Mouse (Mus musculus) MEL (cell line): Measurements from ENCODE around the gene Sat2. TPM values are rescaled to one million over a fixed set of nuclear protein-coding genes. Genes with fewer than 3 reads are reported as not detected.
A peak's percentile ranks its signal among the peaks of the same experiment; 100 is the strongest.

Experiments
- DNase-seq: peaks from one replicate; pipeline ENCODE4 v3.0.0; 2011; ENCODE audit warnings: low read depth, low spot score
- H3K27ac ChIP-seq: 2 replicates; pipeline ENCODE4 v1.5.1; 2012; ENCODE audit warnings: low read depth, mild to moderate bottlenecking, control low read depth, low read length, moderate library complexity; ENCODE audit not compliant: control insufficient read depth
- H3K27me3 ChIP-seq, 2 experiments: fragments of 150-350 bp in 1 of 2; sonication (generic) in 1 of 2; 2 replicates each; pipeline ENCODE4 v1.6.1; 2012; ENCODE audit warnings: low read length in 2 of 2, mild to moderate bottlenecking in 2 of 2, improper control_type of control experiment in 1 of 2, moderate library complexity in 1 of 2; ENCODE audit not compliant: insufficient read depth in 2 of 2, control insufficient read depth in 1 of 2
- H3K36me3 ChIP-seq, 2 experiments: 2 replicates each; pipeline ENCODE4 v1.6.1; 2012 to 2014; ENCODE audit warnings: low read length in 2 of 2, improper control_type of control experiment in 1 of 2, inconsistent platforms in 1 of 2, mild to moderate bottlenecking in 1 of 2; ENCODE audit not compliant: insufficient read depth in 2 of 2, control insufficient read depth in 1 of 2
- H3K4me1 ChIP-seq, 2 experiments: fragments of 150-350 bp in 1 of 2; sonication (generic) in 1 of 2; 2 replicates each; pipeline ENCODE4 v1.6.1; 2012; ENCODE audit warnings: low read length in 2 of 2, improper control_type of control experiment in 1 of 2, mild to moderate bottlenecking in 1 of 2; ENCODE audit not compliant: insufficient read depth in 2 of 2, control insufficient read depth in 1 of 2
- H3K4me3 ChIP-seq, 2 experiments: fragments of 150-350 bp in 1 of 2; sonication (generic) in 1 of 2; 2 replicates each; pipeline ENCODE4 v1.5.1; 2012; ENCODE audit warnings: low read depth in 2 of 2, low read length in 2 of 2, mild to moderate bottlenecking in 2 of 2, moderate library complexity in 2 of 2, control low read depth in 1 of 2, improper control_type of control experiment in 1 of 2; ENCODE audit not compliant: control insufficient read depth in 1 of 2, insufficient read depth in 1 of 2
- H3K79me2 ChIP-seq: 2 replicates; pipeline ENCODE4 v1.6.1; 2012; ENCODE audit warnings: mild to moderate bottlenecking, low read length, moderate library complexity; ENCODE audit not compliant: control insufficient read depth, poor library complexity, insufficient read depth
- H3K9ac ChIP-seq: 2 replicates; pipeline ENCODE4 v1.6.1; 2012; ENCODE audit warnings: low read depth, mild to moderate bottlenecking, control low read depth, low read length, moderate library complexity; ENCODE audit not compliant: control insufficient read depth, poor library complexity, severe bottlenecking
- H3K9me3 ChIP-seq: fragments of 150-350 bp; sonication (generic); replicated peaks from 2 replicates; pipeline ENCODE4 v1.6.1; 2012; ENCODE audit warnings: mild to moderate bottlenecking, low read length, improper control_type of control experiment, moderate library complexity; ENCODE audit not compliant: insufficient read depth
- CHD1 ChIP-seq: IDR thresholded peaks from 2 replicates; pipeline ENCODE4 v1.6.1; 2012; ENCODE audit warnings: low read depth, mild to moderate bottlenecking, inconsistent platforms, low read length, improper control_type of control experiment
- CTCF ChIP-seq, 3 experiments: IDR thresholded peaks in 2 of 3; conservative IDR thresholded peaks in 1 of 3; 2 replicates each; pipeline ENCODE4 v1.5.1; 2011 to 2012; ENCODE audit warnings: low read length in 3 of 3, low read depth in 2 of 3, mild to moderate bottlenecking in 2 of 3, improper control_type of control experiment in 1 of 3, inconsistent platforms in 1 of 3, mixed read lengths in 1 of 3, moderate library complexity in 1 of 3; ENCODE audit not compliant: control insufficient read depth in 1 of 3, insufficient read depth in 1 of 3, poor library complexity in 1 of 3, severe bottlenecking in 1 of 3
- MAX ChIP-seq: IDR thresholded peaks from 2 replicates; pipeline ENCODE4 v1.6.1; 2011; ENCODE audit warnings: low read length, improper control_type of control experiment
- MEF2A ChIP-seq: IDR thresholded peaks from 2 replicates; pipeline ENCODE4 v1.6.1; 2014; ENCODE audit warnings: low read depth, mild to moderate bottlenecking, inconsistent platforms, low read length, improper control_type of control experiment; ENCODE audit not compliant: poor library complexity, insufficient replicate concordance, severe bottlenecking; ENCODE audit errors: extremely low read depth
- POLR2A ChIP-seq, 2 experiments: IDR thresholded peaks; 2 replicates each; pipeline ENCODE4 v1.6.1; 2011 to 2012; ENCODE audit warnings: low read length in 2 of 2, mild to moderate bottlenecking in 2 of 2, control low read depth in 1 of 2, improper control_type of control experiment in 1 of 2, low read depth in 1 of 2, moderate library complexity in 1 of 2; ENCODE audit not compliant: control insufficient read depth in 1 of 2, insufficient read depth in 1 of 2, poor library complexity in 1 of 2
- POLR2AphosphoS2 ChIP-seq: IDR thresholded peaks from 2 replicates; pipeline ENCODE4 v1.6.1; 2011; ENCODE audit warnings: low read length, improper control_type of control experiment
- POLR2AphosphoS5 ChIP-seq: IDR thresholded peaks from 2 replicates; pipeline ENCODE4 v1.6.1; 2012; ENCODE audit warnings: low read depth, borderline replicate concordance, mild to moderate bottlenecking, inconsistent platforms, low read length, moderate library complexity, mixed read lengths
- RAD21 ChIP-seq: IDR thresholded peaks from 2 replicates; pipeline ENCODE4 v1.6.1; 2011; ENCODE audit warnings: mild to moderate bottlenecking, low read depth, low read length, improper control_type of control experiment
- TAL1 ChIP-seq: IDR thresholded peaks from 2 replicates; pipeline ENCODE4 v1.6.1; 2012; ENCODE audit warnings: mild to moderate bottlenecking, inconsistent platforms, low read length, moderate library complexity, mixed read lengths
- TBP ChIP-seq: IDR thresholded peaks from 2 replicates; pipeline ENCODE4 v1.8.0; 2011; ENCODE audit warnings: low read depth, low read length, improper control_type of control experiment
- TCF12 ChIP-seq: IDR thresholded peaks from 2 replicates; pipeline ENCODE4 v1.6.1; 2014; ENCODE audit warnings: low read depth, mild to moderate bottlenecking, inconsistent platforms, low read length, improper control_type of control experiment, moderate library complexity
- USF2 ChIP-seq, 2 experiments: IDR thresholded peaks; 2 replicates each; pipeline ENCODE4 v1.6.1; 2011 to 2012; ENCODE audit warnings: improper control_type of control experiment in 2 of 2, low read length in 2 of 2, borderline replicate concordance in 1 of 2, inconsistent platforms in 1 of 2, low read depth in 1 of 2, mild to moderate bottlenecking in 1 of 2; ENCODE audit not compliant: insufficient read depth in 1 of 2
- ZMIZ1 ChIP-seq: IDR thresholded peaks from 2 replicates; pipeline ENCODE4 v1.6.1; 2012; ENCODE audit warnings: low read depth, mild to moderate bottlenecking, inconsistent platforms, low read length, improper control_type of control experiment, moderate library complexity
- ZNF384 ChIP-seq: IDR thresholded peaks from 2 replicates; pipeline ENCODE4 v1.6.1; 2012; ENCODE audit warnings: low read depth, mild to moderate bottlenecking, inconsistent platforms, low read length, improper control_type of control experiment
- polyA plus RNA-seq, 2 experiments: library from polyadenylated mRNA; stranded (reverse) in 1 of 2; unstranded in 1 of 2; fragments of >175 nt in 1 of 2; fragments of >200 nt in 1 of 2; gene quantifications; 2 replicates each; pipeline versions ENCODE4 v1.2.1 to v1.2.4; 2012; ENCODE audit warnings: low replicate concordance in 2 of 2, low read depth in 1 of 2; ENCODE audit not compliant: insufficient read length in 2 of 2, insufficient read depth in 1 of 2, missing spikeins in 1 of 2
- total RNA-seq: library from RNA; depleted of rRNA; stranded (reverse); fragments of 300-350 nt; gene quantifications from 2 replicates; pipeline ENCODE4 v1.2.3, GENCODE M21; 2012

Gene Sat2
- total and polyA plus RNA-seq, 3 experiments = not detected

DNA sequence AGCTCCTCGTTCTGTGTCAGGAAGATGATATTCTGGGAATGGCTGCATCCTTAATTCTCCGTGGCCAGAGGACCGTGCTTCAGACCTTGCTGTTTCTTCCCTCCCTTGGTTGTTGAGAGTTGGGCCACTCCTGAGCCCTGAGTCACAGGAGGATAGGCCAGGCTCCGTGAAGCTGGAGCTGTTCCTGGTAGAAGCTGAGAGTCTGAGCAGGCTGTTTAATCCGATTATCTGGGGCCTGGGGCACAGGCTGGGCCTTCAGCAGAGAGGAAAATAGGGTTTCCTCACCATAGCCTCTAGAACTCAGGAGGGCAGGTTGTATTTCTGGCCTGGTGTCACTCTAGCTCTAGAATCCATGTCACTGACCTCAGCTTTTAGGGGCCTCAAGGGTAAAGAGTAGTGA, 31.6 kb downstream of the Sat2 start:
- Histone ChIP-seq H3K4me3 (no peak overlapping the region), H3K27ac (no peak overlapping the region), H3K36me3 (peaks cover 8 to 26% of the 10 kb centered on the region in 2 experiments), H3K9me3 (no peaks in the 10 kb centered on the region), H3K4me1 (peaks cover 0 to 4% of the 10 kb centered on the region in 2 experiments; a peak in 3 of 4 replicates), H3K79me2 (no peaks in the 10 kb centered on the region), H3K27me3 (no peaks in the 10 kb centered on the region), H3K9ac (no peak overlapping the region)
- no peak for DNase-seq
- TF ChIP-seq CHD1 (no peak), ZNF384 (no peak), TAL1 (no peak), MEF2A (no peak), USF2 (IDR thresholded peaks at IDR 0.05; ENCODE audit: borderline replicate concordance in 1 of 2, insufficient read depth in 1 of 2, low read depth in 1 of 2, low read length in 2 of 2) (no peak), TCF12 (no peak), RAD21 (no peak), POLR2A (IDR thresholded peaks at IDR 0.05; ENCODE audit: control insufficient read depth in 1 of 2, insufficient read depth in 1 of 2, low read depth in 1 of 2, low read length in 2 of 2, poor library complexity in 1 of 2) (no peak; a peak in 1 of 4 replicates), MAX (no peak), ZMIZ1 (no peak)

DNA sequence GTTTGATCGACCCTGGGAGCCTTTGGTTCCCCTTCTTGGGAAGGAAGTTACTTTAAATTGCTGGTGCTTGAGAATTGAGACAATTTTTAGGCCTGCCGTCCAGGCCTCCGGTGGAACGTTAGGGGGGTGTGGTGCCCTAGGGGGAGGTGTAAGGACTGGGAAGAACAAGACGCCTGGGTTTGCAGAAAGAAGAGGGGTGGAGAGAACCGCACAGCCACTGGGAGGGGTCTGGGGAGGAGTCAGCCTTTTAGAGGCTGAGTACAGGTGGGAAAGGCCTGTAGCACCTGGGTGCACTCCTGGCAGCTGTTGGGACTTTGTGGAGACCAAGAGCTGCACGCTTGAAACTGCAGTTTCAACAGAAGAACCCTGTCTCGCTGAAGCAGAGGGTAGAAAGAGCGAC, 32.9 kb downstream of the Sat2 start:
- TF ChIP-seq POLR2AphosphoS5 (no peak), POLR2A (IDR thresholded peaks at IDR 0.05; ENCODE audit: control insufficient read depth in 1 of 2, insufficient read depth in 1 of 2, low read depth in 1 of 2, low read length in 2 of 2, poor library complexity in 1 of 2) (0 out of 4 replicates have a peak, but pooled peaks of 1 of the 2 experiments have one; percentile 9)
- TF ChIP-seq, all 39 proteins: peak for 1
- DNase-seq = no peak
- Histone ChIP-seq H3K27me3 (no peaks in the 10 kb centered on the region), H3K4me1 (peaks cover 0 to 4% of the 10 kb centered on the region in 2 experiments; a peak in 3 of 4 replicates), H3K9ac (no peak overlapping the region), H3K4me3 (no peak overlapping the region), H3K36me3 (peaks cover 8 to 19% of the 10 kb centered on the region in 2 experiments), H3K79me2 (no peaks in the 10 kb centered on the region), H3K9me3 (no peaks in the 10 kb centered on the region), H3K27ac (no peak overlapping the region)

DNA sequence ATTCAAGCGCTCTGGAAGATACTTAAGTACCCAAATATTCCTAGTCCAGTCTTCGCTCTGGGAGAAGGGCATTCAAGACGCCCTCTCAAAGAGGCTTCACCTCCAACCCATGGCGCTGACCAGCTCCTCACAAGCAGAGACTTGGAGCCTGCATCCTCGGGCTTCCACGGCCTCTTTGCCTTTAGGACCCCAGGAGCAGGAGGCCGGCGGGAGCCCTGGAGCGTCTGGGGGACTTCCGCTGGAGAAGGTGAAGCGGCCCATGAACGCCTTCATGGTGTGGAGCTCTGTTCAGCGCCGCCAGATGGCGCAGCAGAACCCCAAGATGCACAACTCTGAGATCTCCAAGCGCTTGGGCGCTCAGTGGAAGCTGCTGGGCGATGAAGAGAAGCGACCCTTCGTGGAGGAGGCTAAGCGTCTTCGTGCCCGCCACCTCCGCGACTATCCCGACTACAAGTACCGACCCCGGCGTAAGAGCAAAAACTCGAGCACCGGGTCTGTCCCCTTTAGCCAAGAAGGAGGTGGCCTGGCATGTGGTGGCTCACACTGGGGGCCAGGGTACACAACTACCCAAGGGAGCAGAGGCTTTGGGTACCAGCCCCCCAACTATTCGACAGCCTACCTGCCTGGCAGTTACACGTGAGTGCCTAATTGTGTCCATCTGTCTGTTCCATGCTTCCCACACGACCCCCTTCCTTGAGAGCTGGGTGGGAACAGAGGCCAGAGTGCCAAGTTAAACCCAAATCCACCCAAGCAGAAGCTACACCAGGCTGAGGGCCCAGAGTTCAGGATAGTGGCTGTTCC, 33.6 kb downstream of the Sat2 start, which contains the start of gene Sox15:
Sox15 (plus strand) TSS at position 51 of the 801 bp plus-strand sequence.
- H3K9me3 ChIP-seq = no peaks in the 10 kb centered on the region
- H3K27me3 ChIP-seq = no peaks in the 10 kb centered on the region
- TF ChIP-seq ZNF384 = no peak
- TF ChIP-seq CTCF (IDR thresholded peaks at IDR 0.05 in 2 of 3, conservative IDR thresholded peaks at IDR 0.05 in 1 of 3; ENCODE audit: control insufficient read depth in 1 of 3, insufficient read depth in 1 of 3, low read depth in 2 of 3, low read length in 3 of 3, poor library complexity in 1 of 3, severe bottlenecking in 1 of 3) = peak in 2 of 3 experiments; percentile 9 to 26; a peak in 2 of 6 replicates
- TF ChIP-seq POLR2AphosphoS2 = no peak
- TF ChIP-seq TBP = no peak
- peaks cover 8 to 13% of the 10 kb centered on the region in 2 experiments for H3K36me3 ChIP-seq
- DNase-seq = no peak
- H3K4me1 ChIP-seq = peaks cover 0 to 4% of the 10 kb centered on the region in 2 experiments; a peak in 3 of 4 replicates
- no peaks in the 10 kb centered on the region for H3K79me2 ChIP-seq
- H3K4me3 ChIP-seq = no peak within 1 kb of the TSS
- H3K27ac ChIP-seq = no peak within 1 kb of the TSS
- H3K9ac ChIP-seq = no peak within 1 kb of the TSS
